Mouse (Mus musculus): ENCODE data around the gene Apon.

- TF ChIP-seq CTCF (IDR thresholded peaks at IDR 0.05; ENCODE audit: low read depth, low read length) (no peak), POLR2A (IDR thresholded peaks at IDR 0.05; ENCODE audit: extremely low read depth, insufficient read depth, low read length) (no peak)
Measured at GRCm38 (mm10) chr10:128297622-128298021, 43.7 kb downstream of the Apon start.
